Mouse (Mus musculus): ENCODE data around the gene Abhd17a.

Abhd17a gene

DNA sequence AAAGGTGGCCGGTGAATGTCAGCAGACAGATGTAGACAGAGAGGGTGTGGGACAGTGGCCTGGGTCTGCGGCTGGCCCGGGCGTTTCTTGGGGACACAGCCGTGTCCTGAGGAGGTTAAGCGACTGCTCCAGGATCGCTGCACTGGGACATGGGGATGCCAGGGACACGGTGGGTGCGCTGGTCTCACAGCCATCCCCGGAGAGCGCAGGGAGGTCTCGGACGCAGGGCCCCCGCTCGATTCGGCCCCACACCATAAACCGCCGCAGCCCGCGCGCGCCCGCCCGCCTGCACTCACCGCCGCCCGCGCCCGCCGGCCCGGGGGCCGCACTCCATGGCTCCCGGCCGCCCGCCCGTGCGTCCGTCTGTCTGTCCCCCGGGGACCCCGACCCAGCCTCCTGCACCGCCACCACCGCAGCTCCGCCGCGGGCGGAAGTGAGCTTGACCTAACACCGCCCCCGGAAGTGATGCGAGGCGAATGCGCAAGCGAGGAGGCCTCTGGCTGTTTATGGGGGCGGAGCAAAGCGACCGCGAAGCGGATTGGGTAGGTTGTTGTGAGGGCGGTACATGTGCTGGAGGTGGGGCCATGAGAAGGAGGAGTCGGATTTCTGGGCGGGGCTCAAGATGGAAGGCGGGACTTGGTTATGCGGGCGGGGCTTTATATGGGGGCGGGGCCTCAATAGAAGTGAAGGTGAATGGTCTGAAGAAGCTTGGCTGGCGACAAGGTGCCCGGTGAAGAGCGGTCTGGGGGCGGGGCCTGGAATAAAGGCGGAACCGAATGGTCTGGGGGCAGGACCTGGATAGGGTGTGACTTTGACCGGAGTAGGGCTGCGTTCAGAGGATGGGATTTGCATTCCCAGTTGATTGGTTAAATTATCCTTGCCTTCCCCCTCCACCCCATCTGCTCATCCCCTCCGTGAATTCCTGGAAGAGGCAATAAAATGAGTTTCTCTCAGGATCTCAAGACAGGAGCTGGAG is at the start of gene Abhd17a:
Gene Abhd17a (minus strand): TSS at position 463 of the 976 bp plus-strand sequence.
- DNase-seq (ENCODE audit: low spot score), result peak; percentile 95

DNA sequence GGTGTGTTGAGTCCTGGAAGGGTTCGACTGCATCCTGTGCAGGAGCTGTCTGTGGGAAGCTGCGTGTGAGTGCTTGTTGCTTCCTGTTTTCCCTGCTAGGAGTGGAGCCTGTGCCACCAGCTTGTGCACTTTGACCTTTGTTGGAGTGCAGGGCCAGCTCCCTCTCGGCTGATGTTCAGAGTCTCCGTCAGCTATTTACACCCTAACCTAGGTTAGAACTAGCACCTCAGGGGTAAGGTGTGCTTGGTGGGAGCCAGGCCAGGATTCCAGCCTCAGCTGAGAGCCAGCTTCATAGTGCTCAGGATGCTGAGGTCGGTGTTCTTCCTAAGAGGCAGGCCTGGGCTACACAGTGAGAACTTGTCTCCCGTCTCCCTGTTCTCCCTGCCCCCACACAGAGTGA is 45.2 kb upstream of the Abhd17a start:
- no peak for DNase-seq (ENCODE audit: low spot score)

DNA sequence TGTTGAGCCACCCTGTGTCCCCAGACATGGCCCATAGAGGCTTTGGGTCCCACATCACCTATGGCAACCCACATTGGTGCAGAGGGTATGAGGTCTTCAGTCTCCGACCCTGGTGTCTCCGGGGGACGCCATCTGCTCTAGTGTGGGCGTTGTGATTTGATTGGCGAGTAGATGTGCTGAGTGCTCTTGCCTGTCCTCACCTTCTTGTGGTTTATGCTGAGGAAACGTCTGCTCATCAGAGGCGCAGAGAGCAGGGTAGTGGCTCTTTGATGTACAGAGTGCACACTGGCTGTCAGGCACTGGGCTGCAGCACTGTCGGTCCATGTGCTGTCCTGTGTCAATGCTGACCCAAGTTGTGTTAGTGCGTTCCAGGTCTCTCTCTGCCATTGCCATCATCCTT is 38.8 kb upstream of the Abhd17a start:
- DNase-seq (ENCODE audit: low spot score), result peak; percentile 56

DNA sequence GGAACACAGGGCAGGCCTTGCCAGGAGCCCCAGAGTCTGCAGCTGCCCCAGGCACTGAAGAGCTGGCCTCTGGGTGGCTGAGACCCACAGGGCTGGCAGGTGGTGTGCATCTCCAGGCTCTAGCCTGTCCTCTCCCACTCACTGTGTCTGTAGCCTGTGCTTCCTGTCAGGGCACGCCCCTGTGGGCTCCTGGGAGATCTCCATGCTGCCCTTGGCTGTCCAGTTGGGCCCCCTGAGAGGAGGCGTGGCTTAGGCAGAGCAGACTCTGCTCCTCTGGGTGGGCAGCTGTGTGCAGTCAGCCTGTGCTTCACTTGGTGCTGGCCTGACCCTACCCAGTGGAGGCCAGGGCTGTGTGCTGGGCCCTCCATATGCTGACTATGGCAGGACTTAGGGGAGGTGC is 37.5 kb upstream of the Abhd17a start:
- no peak for DNase-seq (ENCODE audit: low spot score)

DNA sequence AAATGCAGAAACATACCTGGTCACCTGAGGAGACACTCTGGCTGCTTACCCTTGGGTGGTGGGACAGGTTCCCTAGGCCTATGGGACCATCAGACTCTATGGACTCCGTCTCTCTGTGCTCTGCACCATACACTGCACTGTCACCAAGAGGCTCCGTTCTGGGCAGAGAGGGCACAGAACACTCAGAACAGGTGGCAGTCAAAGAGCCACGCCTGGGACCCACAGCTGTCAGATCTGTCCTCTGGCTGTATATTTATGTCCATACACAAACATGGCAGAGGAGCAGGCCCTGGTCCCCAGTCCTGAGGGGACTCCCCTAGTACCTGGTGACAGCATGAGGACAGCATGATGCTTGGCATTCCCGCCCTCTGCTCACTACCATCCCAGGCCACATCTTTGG is 35.6 kb upstream of the Abhd17a start:
- DNase-seq (ENCODE audit: low spot score), result no peak

DNA sequence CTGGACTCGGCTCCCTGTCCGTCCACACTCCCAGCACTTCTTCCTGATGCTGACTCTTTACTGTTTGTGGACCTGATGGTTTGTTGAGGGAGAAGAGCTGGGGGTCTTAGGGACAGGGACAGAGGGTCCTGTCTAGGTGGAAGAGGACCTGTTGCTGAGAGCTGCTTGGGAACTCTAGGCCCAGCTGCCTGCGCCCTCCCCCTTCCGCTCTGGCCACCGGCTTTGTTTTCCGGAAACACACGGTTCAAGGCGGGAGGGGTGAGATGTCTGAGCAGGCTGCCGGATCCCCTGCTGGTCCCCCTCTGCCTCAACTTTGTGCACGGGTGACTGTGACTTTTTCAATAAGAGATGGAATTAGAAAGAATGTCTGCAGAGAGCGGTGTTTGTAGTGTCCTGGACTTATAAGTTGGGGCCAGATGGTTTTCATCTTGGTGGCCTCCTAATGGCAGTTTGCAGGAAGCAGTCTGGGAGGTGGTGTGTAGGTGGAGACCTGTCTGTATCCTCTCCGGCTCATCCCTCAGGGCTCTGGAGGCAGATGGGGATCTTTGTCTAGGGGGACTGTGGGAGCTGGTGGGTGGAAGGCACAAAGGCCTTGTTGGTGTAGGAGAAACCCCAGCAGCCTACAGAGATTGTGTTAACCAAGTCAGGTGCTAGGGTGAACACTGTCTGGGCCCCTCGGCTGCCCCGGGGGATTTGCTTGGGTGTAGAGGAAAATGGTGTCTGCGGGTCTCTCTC is 33.5 kb upstream of the Abhd17a start:
- DNase-seq (ENCODE audit: low spot score), result peak; percentile 76

DNA sequence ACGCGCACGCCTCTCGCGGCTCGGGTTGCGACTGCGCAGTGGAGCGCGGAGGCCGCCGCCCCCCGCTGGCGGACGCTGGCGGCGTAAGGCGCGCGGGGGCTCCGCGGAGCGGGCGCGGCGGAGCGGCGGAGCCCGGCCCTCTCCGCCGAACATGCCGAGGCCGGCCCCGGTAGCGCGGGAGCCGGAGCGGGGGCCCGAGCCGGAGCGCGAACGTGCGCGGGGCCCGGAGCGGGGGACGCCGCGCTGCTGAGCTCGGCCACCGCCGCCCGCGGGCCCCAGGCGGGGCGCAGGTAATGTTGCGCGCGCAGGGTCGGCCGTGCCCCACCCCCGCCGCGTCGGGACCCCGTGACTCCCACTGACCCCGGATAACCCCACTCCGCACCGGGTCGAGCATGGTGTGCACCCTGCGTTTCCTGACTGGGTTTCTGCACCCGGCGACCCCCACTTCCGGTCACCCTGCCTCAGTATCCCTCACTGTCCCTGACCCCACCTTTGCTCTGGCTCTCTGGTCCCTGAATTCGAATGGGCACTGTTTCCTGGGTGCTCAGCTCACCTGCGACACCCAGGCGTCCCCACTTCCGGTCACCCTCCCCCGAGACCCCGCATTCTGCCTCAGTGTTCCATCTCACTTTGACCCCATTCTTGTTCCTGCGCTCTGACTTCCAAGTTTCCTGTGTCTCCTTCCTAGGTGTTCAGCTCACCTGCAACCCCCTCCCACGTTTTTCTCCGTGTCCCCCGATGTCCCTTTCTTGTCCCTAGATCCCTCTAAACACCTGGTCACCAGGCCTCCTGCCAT is 32.7 kb upstream of the Abhd17a start, which contains the start of gene Csnk1g2:
Gene Csnk1g2 (plus strand): TSS at position 178 of the 796 bp plus-strand sequence.
- DNase-seq (ENCODE audit: low spot score), result peak; percentile 76

DNA sequence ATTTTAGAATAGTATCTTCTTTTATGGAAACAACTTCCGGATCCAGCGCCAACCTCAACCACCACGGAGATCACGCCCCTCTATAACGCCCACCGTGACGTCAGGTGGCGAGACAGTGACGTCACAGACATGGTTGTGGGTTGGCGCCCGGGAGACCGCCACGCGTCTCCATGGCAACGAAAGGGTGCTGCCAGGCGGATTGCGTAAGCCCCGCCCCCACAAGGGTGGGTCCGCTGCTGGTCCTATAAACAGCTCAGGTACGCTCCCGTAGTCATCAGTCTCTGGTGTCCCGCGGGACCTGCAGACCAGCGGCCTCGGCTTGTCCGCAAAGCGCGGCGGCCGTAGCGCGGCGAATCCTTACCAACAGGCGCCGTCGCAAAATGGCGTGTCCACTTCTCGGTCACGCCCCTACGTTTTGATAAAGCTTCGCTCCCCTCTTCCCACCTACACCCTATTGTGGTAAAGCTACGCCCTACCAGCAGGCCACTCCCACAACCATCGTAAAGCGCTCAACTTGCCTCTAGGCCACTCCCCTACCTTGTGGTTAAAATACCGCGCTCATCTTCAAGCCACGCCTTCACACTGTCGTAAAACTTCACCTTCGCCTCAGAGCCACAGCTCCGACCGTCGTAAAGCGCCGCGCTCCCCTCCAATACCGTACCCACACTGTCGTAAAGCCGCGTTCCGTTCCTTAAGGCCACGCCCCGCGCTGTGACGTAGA is 32.0 kb upstream of the Abhd17a start:
- peak; percentile 99 for DNase-seq (ENCODE audit: low spot score)

DNA sequence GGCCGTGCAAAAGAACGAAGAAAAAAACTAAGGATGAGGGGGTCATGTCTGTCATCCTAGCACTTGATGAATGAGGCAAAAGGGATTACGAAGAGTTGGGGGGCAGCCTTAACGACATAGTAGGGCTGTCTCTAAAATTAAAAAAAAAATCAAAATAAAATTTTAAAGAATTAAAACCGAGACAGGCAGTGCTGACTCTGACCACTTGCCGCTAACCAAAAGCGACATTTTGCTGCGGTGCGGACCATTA is 31.5 kb upstream of the Abhd17a start:
- no peak for DNase-seq (ENCODE audit: low spot score)

DNA sequence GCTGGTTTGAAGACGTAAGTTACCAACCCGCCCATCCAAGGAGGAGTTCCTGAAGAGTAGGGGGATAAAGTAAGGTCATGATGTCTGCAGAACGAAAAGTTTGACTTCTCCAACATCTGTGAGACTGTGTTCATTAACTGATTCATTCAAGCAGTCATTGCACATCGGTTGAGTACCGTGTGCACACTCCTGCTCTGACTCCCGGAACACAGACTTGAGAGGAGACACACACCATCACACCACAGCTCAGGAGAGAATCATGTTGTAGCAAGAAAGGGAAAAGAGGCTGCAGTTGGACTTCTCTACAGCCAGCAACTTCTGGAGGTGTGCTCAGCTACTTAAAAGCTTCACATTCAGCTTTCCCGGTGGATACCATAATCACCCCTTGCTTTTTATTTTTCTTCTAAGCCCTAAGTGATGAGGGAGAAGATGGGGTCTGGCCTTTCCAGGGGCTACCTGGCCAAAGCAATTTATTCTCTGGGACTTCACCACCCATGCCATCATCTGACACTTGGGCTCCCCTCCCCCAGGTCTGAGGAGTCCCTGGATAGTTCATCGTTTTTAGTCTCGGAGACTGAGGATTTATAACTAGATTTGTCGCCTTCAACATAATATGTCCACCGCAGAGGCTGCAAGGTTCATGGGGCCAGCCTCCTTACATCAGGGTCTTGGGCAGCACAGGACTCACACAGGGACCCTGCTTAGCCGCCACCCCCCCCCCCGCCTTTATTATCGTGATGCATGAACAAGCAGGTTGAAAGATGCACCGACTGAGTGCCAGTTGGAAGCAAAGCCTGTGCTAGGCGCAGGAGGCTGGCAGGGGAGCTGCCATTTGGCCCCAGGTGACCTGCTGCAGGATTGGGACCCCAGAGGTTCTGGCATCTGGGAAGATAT is 30.9 kb upstream of the Abhd17a start:
- no peak for DNase-seq (ENCODE audit: low spot score)

DNA sequence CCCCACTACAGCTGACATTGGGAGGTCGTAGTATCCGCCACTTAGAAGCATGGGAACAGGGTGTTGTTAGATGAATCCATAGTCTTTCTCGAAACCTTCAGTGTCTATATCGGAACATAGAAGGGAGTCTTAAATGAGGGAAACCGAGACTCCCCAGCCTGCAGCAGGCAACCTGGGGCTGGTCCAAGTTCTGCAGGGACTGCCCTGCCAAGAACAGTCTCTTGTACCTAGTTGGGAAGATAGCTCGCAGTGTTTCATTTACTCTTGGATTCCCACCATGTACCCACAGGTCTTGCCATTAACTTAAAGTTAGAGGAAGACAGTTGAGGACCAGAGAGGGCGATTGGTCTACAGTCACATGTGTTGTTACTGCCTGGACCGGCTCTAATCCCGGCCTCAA is 30.2 kb upstream of the Abhd17a start:
- DNase-seq (ENCODE audit: low spot score), result no peak

DNA sequence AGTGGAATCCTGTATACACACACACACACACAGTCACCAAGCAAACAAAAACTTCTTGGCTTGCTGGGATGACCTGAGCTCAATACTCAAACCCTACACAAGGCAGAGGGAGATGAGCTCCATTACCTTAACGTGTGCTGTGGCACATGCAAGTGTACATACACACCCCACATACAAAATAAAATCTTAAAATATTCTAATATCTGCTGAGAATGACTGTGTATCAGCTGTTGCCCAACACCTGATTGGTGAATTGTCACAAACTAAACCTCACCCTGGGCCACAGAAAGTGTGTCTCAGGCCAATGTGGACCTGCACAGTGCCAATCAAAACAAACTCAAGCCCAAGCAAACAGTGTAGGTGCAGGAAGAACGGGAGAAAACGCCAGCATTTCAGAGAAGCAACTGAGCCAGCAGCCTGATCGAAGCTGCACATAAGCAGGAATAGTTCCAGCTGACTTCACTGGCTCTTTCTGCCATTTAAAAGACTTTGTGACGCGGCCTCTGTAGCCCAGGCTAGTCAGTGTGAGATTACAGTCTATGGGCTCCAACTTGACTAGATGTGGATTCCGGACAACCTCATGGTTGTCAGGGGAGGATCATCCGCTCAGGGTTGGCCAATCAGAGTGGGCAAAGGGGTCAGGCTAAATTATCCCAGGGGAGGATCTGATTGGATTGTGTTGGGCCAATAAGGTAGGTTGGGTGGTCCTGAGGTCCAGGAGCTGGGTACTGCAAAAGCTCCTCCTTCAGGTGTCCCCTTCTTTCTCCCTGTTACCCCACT is 29.5 kb upstream of the Abhd17a start:
- no peak for DNase-seq (ENCODE audit: low spot score)

DNA sequence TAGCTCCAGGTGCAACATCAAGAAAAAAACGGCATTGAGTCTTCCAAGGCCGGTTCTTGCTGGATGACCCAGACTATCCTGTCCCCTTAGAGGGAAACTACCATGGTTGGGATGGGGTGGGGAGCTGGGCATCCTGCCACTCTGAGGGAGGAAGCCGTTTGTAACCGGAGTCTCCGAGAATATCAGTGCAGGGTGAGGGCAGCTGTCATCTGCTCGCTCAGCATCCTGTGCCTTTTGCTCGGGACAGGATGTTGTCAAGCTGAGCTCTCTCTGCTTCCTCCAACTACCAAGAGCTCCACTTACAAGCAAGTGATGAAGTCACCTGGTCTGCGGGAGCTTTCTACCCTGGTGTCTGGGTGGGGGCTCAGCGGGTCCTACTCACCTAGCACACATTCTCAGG is 28.0 kb upstream of the Abhd17a start:
- peak; percentile 86 for DNase-seq (ENCODE audit: low spot score)

DNA sequence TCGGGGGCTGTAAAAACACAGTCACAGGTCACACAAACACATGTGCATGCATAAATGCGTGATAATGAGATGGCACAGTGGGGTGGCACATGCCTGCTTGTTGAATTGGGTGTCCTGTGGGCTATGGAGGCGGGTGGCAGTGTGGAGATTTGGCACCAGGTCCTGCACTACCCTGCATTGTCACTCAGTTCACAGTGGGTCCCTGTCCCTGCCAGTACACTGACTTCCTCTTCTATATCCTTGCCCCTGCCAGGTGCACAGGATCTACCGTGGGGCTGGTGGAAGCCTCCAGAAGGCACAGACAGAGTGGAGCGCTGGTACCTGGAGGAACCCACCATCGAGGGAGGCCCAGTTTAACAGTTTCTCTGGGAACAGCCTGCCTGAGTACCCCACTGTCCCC is 24.2 kb upstream of the Abhd17a start:
- DNase-seq (ENCODE audit: low spot score), result no peak

DNA sequence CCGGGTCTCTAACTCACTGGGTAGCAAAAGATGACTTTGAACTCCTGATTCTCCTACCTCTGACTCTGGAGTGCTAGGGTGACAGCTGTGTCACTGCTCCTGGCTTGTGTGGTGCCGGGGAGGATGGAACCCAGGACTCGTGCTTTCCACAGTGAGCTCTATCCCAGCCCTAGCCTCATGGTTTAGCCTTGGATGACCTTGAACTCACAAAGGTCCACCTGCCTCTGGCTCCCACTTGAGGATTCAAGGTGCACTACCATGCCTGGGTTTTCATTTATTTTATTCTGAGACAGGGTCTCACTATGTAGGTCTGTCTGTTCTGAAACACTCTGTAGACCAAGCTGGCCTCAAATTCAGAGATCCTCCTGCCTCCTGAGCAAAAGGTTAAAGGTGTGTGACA is 23.7 kb upstream of the Abhd17a start:
- no peak for DNase-seq (ENCODE audit: low spot score)

DNA sequence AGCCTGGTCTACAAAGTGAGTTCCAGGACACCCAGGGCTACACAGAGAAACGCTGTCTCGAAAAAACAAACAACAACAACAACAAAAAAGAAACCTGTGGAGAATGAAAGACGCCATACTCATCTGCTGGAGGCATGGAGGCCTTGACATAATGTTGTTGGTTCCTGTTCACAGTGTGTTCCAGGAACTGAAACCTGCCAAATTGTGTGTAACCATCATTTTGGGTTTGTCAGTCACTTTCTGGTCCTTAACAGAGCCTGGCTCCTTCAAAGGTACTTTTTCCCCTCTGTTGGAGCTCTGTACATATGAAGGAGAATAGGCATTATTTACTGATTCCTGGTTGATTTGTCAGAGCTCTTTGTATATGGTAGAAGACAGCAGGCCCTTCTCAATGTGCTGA is 21.8 kb upstream of the Abhd17a start:
- DNase-seq (ENCODE audit: low spot score), result no peak

DNA sequence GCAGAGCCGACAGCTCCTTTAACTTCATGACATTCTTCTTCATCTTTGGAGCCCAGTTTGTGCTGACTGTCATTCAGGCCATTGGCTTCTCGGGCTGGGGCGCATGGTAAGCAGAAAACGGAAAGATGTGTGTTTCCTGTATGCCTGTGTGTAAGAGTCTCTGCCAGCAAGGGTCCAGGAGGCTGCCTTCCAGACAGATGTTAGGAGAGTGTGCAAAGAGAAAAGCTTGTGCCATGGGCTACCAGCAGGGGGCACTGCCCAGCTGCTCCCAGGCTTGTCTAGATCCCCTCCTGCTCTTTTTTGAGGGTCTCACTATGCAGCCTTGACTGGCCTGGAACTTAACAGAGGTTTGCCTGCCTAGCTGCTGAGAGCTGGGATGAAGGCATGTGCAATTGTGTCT is 20.9 kb upstream of the Abhd17a start:
- peak; percentile 69 for DNase-seq (ENCODE audit: low spot score)

DNA sequence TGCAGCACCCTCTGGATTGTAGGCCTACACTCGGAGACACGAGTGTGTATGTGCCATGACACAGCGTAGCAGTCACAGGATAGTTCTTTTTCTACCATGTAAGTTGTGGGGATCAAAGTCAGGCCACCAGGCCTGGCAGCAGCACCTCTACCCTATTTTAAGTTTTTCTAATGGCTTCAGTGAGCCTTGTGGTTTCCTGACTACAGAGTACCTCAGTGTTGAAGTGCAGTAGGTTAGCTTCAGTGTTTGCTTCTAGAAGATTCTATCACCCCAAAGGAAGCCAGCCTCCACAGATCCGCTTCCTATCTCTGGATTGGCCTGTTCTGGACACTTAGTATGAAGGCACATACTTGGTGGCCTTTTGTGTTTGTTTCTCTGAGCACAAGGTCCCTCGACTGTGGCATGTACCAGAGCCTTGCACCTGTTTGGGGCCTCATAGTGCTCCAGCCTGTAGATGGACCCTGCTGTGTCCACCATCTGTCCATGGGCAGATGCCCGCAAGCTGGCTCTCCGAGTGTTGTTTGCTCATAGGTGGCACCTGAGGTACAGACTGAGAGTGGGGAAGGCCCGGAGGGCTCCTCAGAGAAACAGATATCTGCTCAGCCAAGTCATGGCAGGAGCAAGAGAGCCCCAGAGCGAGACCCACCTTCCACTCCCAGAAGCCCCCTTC is 20.1 kb upstream of the Abhd17a start:
- DNase-seq (ENCODE audit: low spot score), result no peak

DNA sequence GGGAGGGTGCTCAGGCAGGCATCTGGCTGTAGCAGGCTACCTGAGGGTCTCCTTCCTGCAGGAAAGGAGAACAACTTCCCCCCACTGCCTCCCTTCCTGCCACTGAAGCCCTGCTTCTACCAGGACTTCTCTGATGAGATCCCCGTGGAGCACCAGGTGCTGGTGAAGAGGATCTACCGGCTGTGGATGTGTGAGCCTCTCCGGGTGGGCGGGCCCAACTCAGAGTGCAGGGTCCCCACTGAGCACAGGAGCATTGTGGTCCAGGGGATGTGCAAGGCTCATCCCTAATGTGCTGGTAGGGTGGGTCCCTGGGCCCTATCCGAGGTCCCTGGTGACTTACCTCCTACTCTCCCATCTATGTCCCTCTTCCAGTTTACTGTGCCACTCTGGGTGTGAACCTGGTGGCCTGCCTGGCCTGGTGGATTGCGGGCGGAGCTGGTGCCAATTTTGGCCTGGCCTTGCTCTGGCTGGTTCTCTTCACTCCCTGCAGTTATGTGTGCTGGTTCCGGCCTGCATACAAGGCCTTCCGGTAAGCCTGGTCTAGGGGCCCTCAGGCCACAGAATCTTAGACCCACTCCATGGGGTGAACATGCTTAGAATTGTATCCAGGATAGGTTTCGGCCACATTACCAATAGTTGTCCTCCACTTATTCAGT is 19.3 kb upstream of the Abhd17a start:
- DNase-seq (ENCODE audit: low spot score), result no peak

Data from T-cell, adult 2 months (primary cell).